Mouse (Mus musculus) brown adipose tissue, adult 24 weeks (tissue): ENCODE data around the gene Cxcl10. TPM values are rescaled to one million over a fixed set of nuclear protein-coding genes. Genes with fewer than 3 reads are reported as not detected.

Experiments
- H3K27ac ChIP-seq: fragments of 200-500 bp; replicated peaks from 2 replicates; pipeline ENCODE4 v1.5.1; 2012; ENCODE audit warnings: low read depth, mild to moderate bottlenecking, low read length
- H3K4me1 ChIP-seq: fragments of 200-500 bp; 2 replicates; pipeline ENCODE4 v1.6.1; 2012; ENCODE audit warnings: low read length, mixed read lengths; ENCODE audit not compliant: control insufficient read depth, insufficient read depth, insufficient read length
- H3K4me3 ChIP-seq: fragments of 200-500 bp; 2 replicates; pipeline ENCODE4 v1.5.1; 2012; ENCODE audit warnings: low read depth, mild to moderate bottlenecking, low read length, moderate library complexity; ENCODE audit not compliant: insufficient read depth
- polyA plus RNA-seq: library from polyadenylated mRNA; stranded (reverse); fragments of >200 nt; gene quantifications from 2 replicates; pipeline ENCODE4 v1.2.4, GENCODE M21; 2012; ENCODE audit not compliant: missing spikeins, insufficient read depth, insufficient read length

The Cxcl10 gene
- polyA plus RNA-seq, 1 experiment, result not detected

GRCm38 (mm10) chr5:92318596-92318995 lies 30.1 kb downstream of the Cxcl10 start:
- no peak overlapping the region for H3K4me3 ChIP-seq
- peak overlapping the region; percentile 65; the same call in 1 of the 2 replicates for H3K27ac ChIP-seq
- peaks cover 13% of the 10 kb centered on the region; the same call in 1 of the 2 replicates for H3K4me1 ChIP-seq

- H3K4me3 ChIP-seq, result no peak overlapping the region
- H3K4me1 ChIP-seq, result peaks cover 11% of the 10 kb centered on the region; the same call in 1 of the 2 replicates
- H3K27ac ChIP-seq, result peak overlapping the region; percentile 65
These were observed 30.6 kb downstream of the Cxcl10 start for GRCm38 (mm10) chr5:92318119-92318518.

- Histone ChIP-seq H3K4me1 (peaks cover 4% of the 10 kb centered on the region), H3K27ac (no peak overlapping the region), H3K4me3 (no peak overlapping the region)
These were observed 34.9 kb downstream of the Cxcl10 start for GRCm38 (mm10) chr5:92313776-92314175.

- Histone ChIP-seq H3K4me3 (no peak overlapping the region), H3K27ac (no peak overlapping the region), H3K4me1 (peaks cover 2% of the 10 kb centered on the region; the same call in 1 of the 2 replicates)
These were observed 36.5 kb downstream of the Cxcl10 start for GRCm38 (mm10) chr5:92312046-92312715.

DNA sequence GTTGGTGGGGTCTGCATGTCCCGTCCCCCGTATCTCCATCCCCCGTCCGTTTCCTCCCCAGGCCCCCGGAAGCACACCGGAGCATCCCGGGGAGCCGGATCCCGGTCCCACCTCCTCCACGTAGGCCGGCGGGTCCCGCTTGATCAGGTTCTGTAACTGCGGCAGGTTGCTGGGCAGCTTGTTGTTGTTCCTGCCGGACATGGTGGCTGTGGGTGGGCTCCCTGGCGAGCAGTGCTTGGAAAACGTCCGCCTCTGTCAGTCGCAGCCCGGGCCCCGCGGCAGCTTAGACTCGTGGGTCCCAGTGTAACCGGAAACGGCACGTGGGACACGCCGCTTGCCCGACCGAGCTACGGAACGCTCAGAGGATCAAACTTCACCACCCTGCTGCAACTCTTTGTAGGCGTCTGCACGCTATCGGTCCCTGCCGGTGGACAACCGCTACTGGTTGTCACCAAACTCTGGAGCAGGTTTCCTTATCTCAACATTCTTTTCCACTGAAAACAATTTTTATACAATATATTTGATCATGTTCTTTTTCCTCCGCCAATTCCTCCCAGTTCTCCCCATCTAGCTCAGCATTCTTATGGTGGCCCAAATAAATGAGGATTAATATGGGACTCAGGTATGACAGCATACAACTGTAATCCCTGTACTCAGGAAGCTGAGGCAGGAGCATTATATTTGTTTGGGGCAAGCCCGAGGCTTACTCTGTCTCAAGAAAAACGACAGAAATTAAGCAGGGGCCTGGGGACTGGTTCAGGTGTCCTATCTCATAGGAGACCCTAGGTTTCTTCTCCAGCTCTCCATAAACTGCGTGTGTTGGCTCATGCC lies 38.8 kb downstream of the Cxcl10 start, which contains the start of gene Sdad1:
Gene Sdad1, minus strand, starts transcription at position 799 of the 831 bp plus-strand sequence.
- H3K4me3 ChIP-seq, result peak within 1 kb of the TSS; percentile 89
- H3K4me1 ChIP-seq, result peaks cover 2% of the 10 kb centered on the region; the same call in 1 of the 2 replicates
- H3K27ac ChIP-seq, result peak within 1 kb of the TSS; percentile 45; the same call in 1 of the 2 replicates

GRCm38 (mm10) chr5:92304291-92304690 lies 44.4 kb downstream of the Cxcl10 start:
- Histone ChIP-seq H3K27ac (no peak overlapping the region), H3K4me3 (no peak overlapping the region), H3K4me1 (no peaks in the 10 kb centered on the region; the same call in 1 of the 2 replicates)

- no peaks in the 10 kb centered on the region for H3K4me1 ChIP-seq
- no peak overlapping the region for H3K27ac ChIP-seq
- no peak overlapping the region for H3K4me3 ChIP-seq
These were observed 46.4 kb downstream of the Cxcl10 start for GRCm38 (mm10) chr5:92302149-92302840.

Other genes with a start within 250 kb of the Cxcl10 start
- 36.8 and 41.5 TPM in 2 replicates for gene Uso1, start 211.0 kb downstream of the Cxcl10 start, polyA plus RNA-seq
- not detected in 2 replicates for gene U90926, start 133.5 kb downstream of the Cxcl10 start, polyA plus RNA-seq
- gene Ppef2, start 92.6 kb downstream of the Cxcl10 start, polyA plus RNA-seq, result 0.99 TPM in 1 of 2 replicates, not detected in the other
- 18.1 and 22.8 TPM in 2 replicates for gene Naaa, start 70.7 kb downstream of the Cxcl10 start, polyA plus RNA-seq
- gene Sdad1, start 38.4 kb downstream of the Cxcl10 start, polyA plus RNA-seq, result 4.2 and 5.8 TPM in 2 replicates
- gene Cxcl9, start 20.8 kb downstream of the Cxcl10 start, polyA plus RNA-seq, result 15.5 and 47.1 TPM in 2 replicates
- 163 and 220 TPM in 2 replicates for gene Art3, start 17.1 kb downstream of the Cxcl10 start, polyA plus RNA-seq
- gene Nup54, start 86.3 kb upstream of the Cxcl10 start, polyA plus RNA-seq, result 20.3 and 20.9 TPM in 2 replicates
- 50.9 and 52.2 TPM in 2 replicates for gene Scarb2, start 157.9 kb upstream of the Cxcl10 start, polyA plus RNA-seq
- gene Fam47e, start 206.2 kb upstream of the Cxcl10 start, polyA plus RNA-seq, result not detected in 2 replicates